Mouse (Mus musculus) urinary bladder, adult 2 months (tissue): ENCODE results near the gene Whrn. TPM values are rescaled to one million over a fixed set of nuclear protein-coding genes. Genes with fewer than 3 reads are reported as not detected.

ENCODE experiments used
- DNase-seq: peaks from one replicate; pipeline ENCODE4 v3.0.0; 2022; ENCODE audit warnings: low spot score
- polyA plus RNA-seq: library from polyadenylated mRNA; depleted of rRNA; stranded (reverse); fragments of >200 nt; gene quantifications from 2 replicates; pipeline ENCODE4 v1.2.3, GENCODE M21; 2012

The Whrn gene
- polyA plus RNA-seq, 1 experiment = 4.7 TPM

- no peak for DNase-seq
These were observed 87.1 kb downstream of the Whrn start for GRCm38 (mm10) chr4:63408649-63409048.

- no peak for DNase-seq
These were observed 87.5 kb downstream of the Whrn start for GRCm38 (mm10) chr4:63408247-63408646.

GRCm38 (mm10) chr4:63405683-63406082, 90.1 kb downstream of the Whrn start:
- DNase-seq = no peak

- DNase-seq = no peak
These were observed 90.7 kb downstream of the Whrn start for GRCm38 (mm10) chr4:63405051-63405450.

- DNase-seq = no peak
These were observed 91.6 kb downstream of the Whrn start for GRCm38 (mm10) chr4:63404205-63404604.

GRCm38 (mm10) chr4:63403040-63403959, 92.5 kb downstream of the Whrn start, which contains the start of gene Akna:
TSS of gene Akna (minus strand) at chr4:63403354.
- peak; percentile 52 for DNase-seq

- DNase-seq = no peak
These were observed 93.2 kb downstream of the Whrn start for GRCm38 (mm10) chr4:63402558-63402957.

GRCm38 (mm10) chr4:63402056-63402455, 93.7 kb downstream of the Whrn start:
- DNase-seq = no peak

- DNase-seq = no peak
These were observed 94.2 kb downstream of the Whrn start for GRCm38 (mm10) chr4:63401620-63402019.

- no peak for DNase-seq
These were observed 95.1 kb downstream of the Whrn start for GRCm38 (mm10) chr4:63400541-63401306.

GRCm38 (mm10) chr4:63399691-63400270, 96.0 kb downstream of the Whrn start:
- no peak for DNase-seq

GRCm38 (mm10) chr4:63398854-63399609, 96.8 kb downstream of the Whrn start:
- DNase-seq = no peak

GRCm38 (mm10) chr4:63397981-63398537, 97.7 kb downstream of the Whrn start:
- DNase-seq = no peak

- DNase-seq = no peak
These were observed 104.5 kb downstream of the Whrn start for GRCm38 (mm10) chr4:63391322-63391721.

- no peak for DNase-seq
These were observed 105.8 kb downstream of the Whrn start for GRCm38 (mm10) chr4:63389887-63390528.

GRCm38 (mm10) chr4:63389121-63389886, 106.5 kb downstream of the Whrn start:
- no peak for DNase-seq

- DNase-seq = no peak
These were observed 107.8 kb downstream of the Whrn start for GRCm38 (mm10) chr4:63388029-63388428.

- no peak for DNase-seq
These were observed 110.0 kb downstream of the Whrn start for GRCm38 (mm10) chr4:63385784-63386183.

GRCm38 (mm10) chr4:63385253-63385652, 110.5 kb downstream of the Whrn start:
- no peak for DNase-seq

GRCm38 (mm10) chr4:63384262-63384661, 111.5 kb downstream of the Whrn start:
- DNase-seq = no peak
